Mouse (Mus musculus): ENCODE measurements around the gene Rras2. TPM values are rescaled to one million over a fixed set of nuclear protein-coding genes. Genes with fewer than 3 reads are reported as not detected.

Gene Rras2
- 32.3 and 41.7 TPM in 2 replicates for polyA plus RNA-seq (2012; rRNA removed)

DNA sequence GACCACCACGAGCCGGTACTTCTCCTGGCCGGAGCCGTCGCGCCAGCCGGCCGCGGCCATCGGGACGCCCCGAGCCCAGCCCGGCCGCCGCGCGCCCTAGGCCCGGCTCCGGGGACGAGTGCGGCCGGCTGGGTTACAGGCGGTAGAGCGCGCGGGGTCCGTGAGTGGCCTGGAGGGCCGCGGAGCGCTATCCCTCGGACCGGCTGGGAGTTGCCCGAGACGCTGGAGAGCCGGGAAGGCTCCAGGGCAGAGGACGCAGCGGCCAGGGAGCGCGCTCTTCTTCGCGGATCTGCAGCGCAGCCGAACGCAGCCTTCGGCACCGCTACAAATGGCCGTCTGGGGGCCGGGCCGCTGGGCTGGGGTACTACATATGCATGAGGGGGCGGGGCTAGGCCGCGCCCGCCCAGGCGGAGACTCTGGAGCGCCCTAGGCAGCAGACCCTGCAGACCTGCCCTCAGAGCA is at the start of gene Rras2:
Rras2 (minus strand) TSS at position 338 of the 462 bp plus-strand sequence.
- DNase-seq (ENCODE audit: low spot score) = peak; percentile 91

DNA sequence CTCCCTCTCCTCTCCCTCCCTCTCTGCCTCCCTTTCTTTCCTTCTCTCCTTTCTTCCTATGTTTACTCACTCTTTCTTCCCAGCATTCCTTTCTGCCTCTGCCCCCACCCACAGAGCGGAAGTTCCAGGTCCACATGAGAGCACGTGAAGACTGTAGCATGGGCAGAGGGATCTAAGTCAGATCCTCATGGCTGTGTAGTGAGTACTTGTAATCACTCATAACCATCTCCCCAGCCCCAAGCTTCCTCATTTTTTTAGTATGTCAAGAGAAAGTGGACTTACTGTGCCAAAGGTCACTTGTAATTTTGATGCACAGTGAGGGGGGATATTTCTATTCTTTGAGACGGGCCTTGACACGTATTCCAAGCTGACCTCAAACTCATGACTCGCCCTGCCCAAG is 45.4 kb upstream of the Rras2 start:
- no peak for DNase-seq (ENCODE audit: low spot score)

GRCm38 (mm10) chr7:114161101-114161500 is 43.5 kb upstream of the Rras2 start:
- no peak for DNase-seq (ENCODE audit: low spot score)

DNA sequence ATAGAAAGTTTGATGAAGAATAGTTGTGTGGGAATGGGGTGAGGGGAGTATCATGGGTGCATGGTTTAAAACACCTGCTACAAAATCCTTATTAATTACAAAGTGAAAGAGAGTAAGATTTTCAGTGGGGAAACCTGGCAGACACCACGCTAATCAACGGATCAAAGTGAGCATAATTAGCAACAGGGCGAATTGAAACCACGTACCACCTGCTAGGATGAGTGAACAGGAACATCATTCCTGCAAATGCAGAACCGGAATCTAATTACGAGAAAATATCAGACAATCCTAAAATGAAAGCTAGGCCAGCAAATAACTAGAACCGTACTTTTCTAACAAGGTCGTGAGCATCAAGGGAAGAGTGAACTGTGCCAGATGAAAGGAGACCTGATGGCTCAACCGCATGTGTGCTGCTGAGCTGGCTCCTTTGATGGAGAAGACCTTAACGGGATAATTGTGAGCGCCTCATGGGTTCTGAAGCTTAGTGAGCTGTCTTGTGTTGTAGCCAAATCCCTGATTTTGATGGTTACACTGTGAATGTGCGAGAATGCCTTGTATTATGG is 40.2 kb upstream of the Rras2 start:
- DNase-seq (ENCODE audit: low spot score) = no peak

- no peak for DNase-seq (ENCODE audit: low spot score)
Measured at GRCm38 (mm10) chr7:114156364-114156763, 38.8 kb upstream of the Rras2 start.

DNA sequence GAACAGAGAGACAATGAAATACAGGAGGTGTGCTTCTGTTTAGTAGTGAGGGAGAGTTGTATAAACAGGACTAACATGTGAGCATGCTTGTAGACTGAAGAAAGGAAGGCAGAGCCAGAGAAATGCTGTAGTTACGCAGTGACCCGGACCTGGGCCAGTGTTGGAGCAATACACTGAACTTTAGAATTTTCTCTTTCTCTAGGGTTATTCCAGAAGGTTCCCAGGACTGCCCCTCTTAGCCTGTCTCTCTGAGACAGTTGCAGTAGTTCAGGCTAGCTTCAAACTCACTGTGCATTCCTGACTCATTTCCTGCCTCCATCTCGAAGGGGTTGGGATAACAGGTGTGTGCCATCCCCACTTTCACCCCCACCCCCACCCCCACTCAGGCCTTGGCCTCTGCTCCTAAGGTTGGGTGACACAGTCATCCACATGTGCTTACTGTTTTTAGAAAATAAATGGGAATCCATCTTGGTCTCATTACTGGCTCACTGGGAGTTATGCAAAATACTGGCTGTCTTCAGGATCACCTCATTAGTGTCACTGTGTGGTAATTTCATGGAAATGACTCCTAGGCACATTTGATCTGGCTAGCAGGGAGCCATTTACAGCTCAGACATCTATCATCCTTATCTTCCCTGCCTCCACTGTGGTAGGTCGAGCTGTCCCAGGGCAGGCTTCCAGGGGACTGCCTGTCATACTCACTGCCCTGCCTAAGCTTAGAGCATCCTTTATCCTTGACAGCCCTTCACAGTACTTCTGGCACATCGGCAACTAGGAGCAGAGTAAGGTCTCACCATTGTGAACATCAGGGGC is 37.7 kb upstream of the Rras2 start:
- no peak for DNase-seq (ENCODE audit: low spot score)

DNA sequence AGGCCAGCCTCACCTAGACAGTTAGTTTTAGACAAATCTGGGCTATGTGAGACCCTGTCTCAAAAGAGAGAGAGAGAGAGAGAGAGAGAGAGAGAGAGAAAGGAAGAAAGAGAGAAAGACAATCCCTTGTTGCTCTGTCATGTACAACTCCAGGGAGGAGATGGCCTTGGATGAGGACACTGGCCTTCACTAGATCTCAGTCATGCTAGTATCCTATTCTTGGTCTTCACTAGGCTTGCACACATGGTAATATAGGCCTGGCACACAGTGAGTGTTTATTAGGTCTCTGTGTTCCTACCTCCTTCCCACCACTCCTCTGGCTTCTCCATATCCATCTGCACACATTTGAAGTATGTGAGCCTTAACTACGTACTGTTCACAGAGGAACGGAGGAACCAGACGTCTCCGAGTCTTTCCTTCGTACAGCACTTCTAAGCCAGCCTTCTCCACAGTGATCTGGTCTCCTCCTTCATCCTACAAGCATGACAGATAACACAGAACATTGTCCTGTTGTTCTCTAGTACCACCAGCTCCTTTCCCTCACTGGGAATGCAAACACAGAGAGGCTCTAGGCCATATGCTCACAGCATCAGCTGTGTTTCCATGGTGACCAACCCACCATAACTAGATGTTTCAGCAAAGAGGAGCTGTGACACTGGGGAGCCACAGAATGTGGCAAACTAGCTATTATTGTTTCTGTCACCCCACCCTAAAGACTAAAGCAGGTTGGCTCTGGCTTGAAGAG is 33.6 kb upstream of the Rras2 start:
- DNase-seq (ENCODE audit: low spot score) = no peak

GRCm38 (mm10) chr7:114149564-114149963 is 32.0 kb upstream of the Rras2 start:
- DNase-seq (ENCODE audit: low spot score) = no peak

- no peak for DNase-seq (ENCODE audit: low spot score)
Measured at GRCm38 (mm10) chr7:114149135-114149534, 31.6 kb upstream of the Rras2 start.

DNA sequence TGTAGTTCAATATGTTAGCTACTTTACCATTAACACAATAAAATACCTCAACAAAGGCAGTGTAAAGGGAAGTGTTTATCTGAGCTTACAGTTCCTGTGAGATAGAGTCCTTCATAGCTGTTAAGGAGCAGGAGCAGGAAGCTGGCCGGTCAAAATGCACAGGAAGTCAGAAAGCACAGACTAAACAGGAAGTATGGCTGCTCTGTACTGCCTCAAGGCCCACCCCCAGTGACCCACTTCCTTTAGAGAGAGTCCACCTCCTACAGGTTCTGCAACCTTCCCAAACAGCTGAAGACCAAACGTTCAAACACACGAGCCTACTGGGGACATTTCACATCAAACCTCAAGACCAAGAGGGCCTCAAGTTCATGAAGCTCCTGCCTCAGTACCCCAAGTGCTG is 28.3 kb upstream of the Rras2 start:
- DNase-seq (ENCODE audit: low spot score) = no peak

GRCm38 (mm10) chr7:114142151-114142798 is 24.7 kb upstream of the Rras2 start:
- no peak for DNase-seq (ENCODE audit: low spot score)

DNA sequence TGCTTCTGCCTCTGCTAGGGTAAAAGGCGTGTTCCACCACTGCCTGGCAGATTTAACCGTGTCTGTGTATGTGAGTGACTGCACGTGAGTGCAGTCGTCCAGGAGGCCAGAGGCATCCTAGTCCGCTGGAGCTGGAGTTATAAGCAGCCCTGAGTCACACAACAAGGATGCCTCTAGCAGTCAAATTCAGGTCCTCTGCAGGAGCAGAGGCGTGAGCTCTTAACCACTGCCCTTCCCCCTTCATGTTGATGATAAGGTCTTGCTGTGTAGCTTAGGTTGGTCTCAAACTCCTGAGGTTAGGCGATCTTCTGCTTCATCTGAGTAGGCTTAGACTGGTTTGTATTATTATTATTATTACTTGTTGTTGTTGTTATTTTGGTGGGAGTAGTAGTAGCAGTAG is 22.4 kb upstream of the Rras2 start:
- DNase-seq (ENCODE audit: low spot score) = no peak

- DNase-seq (ENCODE audit: low spot score) = no peak
Measured at GRCm38 (mm10) chr7:114139400-114139799, 21.8 kb upstream of the Rras2 start.

DNA sequence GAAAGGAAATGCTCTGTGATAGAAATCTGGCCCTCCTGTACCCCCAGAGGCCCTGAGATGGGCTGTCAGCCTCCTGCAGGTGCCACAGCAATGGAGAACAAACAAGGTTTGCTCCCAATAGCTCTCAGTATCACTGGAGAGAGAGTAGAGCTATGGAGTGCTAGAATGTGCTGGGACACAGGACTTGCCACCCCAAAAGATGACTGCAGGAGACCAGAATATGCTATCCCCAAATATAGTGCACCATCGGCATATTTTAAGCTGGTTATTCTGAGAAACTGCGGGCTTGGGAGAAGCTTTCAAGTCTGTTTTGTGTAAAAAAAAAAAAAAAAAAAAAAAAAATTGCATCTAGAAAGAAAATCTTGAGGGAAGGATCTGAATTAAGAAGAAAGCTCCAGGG is 20.7 kb upstream of the Rras2 start:
- no peak for DNase-seq (ENCODE audit: low spot score)

- DNase-seq (ENCODE audit: low spot score) = no peak
Measured at GRCm38 (mm10) chr7:114135166-114135565, 17.6 kb upstream of the Rras2 start.

DNA sequence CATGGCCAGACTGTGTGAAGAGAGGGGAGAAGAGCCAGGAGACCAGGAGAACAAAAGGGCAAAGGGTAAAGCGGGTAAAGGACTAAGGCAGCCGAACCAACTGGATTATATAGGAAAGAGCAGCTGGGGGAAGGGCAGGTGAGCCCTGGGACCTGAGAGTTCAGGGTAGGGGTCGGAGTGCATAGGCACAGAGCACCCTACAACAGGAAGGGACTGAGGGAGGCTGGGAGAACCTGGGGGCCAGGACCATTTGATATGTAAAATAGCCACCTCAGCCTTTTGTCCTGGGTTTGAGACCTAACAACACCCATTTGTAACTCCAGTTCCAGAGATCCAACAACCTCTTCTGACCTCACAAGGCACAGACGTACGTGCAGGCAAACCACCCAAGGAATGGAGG is 16.4 kb upstream of the Rras2 start:
- DNase-seq (ENCODE audit: low spot score) = no peak

- no peak for DNase-seq (ENCODE audit: low spot score)
Measured at GRCm38 (mm10) chr7:114132316-114132715, 14.7 kb upstream of the Rras2 start.

- no peak for DNase-seq (ENCODE audit: low spot score)
Measured at GRCm38 (mm10) chr7:114129281-114129680, 11.7 kb upstream of the Rras2 start.

- DNase-seq (ENCODE audit: low spot score) = no peak
Measured at GRCm38 (mm10) chr7:114118180-114118579, 599 bp upstream of the Rras2 start.

DNA sequence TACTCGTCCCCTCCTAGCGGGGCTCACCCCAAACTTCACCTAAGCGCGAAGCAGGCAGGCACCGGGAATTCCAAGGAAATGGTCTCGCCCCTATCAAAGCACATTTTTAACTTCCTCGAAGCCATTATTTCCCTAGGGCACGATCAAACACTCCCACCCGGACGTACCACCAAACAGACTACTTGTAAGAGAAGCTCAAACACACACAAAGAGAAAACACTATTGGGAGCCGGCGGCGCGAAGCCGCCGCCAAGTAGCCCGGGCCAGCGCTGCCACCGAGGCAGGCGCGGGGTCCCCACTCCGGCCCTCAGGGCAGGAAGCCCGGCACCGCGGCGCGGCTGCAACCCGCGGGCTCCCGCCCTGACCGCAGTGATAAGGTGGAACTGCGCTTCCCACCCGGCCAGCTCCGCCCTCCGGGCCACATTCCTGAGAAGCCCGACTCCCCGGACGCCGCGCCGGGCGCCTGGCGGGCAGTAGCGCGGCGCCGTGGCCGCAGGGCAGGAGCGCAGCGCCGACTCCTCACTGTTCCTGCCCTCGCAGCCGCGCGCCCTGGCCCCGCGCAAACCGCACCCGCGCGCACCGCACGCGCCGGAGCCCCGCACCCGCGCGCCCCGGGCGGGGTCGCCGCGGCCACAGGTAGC is 750 bp downstream of the Rras2 start:
- DNase-seq (ENCODE audit: low spot score) = peak; percentile 77

DNA sequence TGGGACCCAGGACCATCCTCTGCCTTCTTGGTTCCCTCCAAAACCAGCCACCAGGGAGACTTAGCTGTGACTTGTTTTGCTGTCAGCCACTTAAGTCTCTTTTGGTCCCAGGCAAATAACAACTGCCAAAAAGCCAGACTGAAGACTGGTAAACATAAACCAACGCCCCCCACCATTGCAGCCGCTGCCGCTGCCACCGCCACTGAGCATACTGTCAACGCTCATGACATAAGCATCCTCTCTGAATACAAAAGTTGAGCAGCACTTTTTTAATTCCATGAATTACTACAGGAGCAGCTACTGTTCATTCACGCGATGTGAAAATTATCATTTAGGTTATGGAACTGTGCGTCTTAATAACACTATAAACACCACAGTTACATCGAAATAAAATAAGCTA is 1.6 kb downstream of the Rras2 start:
- DNase-seq (ENCODE audit: low spot score) = no peak

GRCm38 (mm10) chr7:114114976-114115375 is 2.6 kb downstream of the Rras2 start:
- no peak for DNase-seq (ENCODE audit: low spot score)
